Mouse (Mus musculus): ENCODE measurements at regions not wholly inside any gene's neighbourhood (a gene's known extent, or its start where the extent isn't known, plus 50 kb on each side); places are given as distances from the start of the nearest gene placed in this dataset.
A peak's percentile ranks its signal among the peaks of the same experiment; 100 is the strongest.

- DNase-seq (ENCODE audit: low read depth, low spot score), result no peak
These were observed 200.0 kb upstream of the Ttc29 start for GRCm38 (mm10) chr8:78013101-78013500.

GRCm38 (mm10) chr8:78018430-78019180 is 194.5 kb upstream of the Ttc29 start:
- DNase-seq (ENCODE audit: low read depth, low spot score), result no peak

- no peak for DNase-seq (ENCODE audit: low read depth, low spot score)
These were observed 191.6 kb upstream of the Ttc29 start for GRCm38 (mm10) chr8:78021473-78021872.

- no peak for DNase-seq (ENCODE audit: low read depth, low spot score)
These were observed 190.1 kb upstream of the Ttc29 start for GRCm38 (mm10) chr8:78022986-78023385.

- DNase-seq (ENCODE audit: low read depth, low spot score), result no peak
These were observed 189.6 kb upstream of the Ttc29 start for GRCm38 (mm10) chr8:78023467-78023866.

- no peak for DNase-seq (ENCODE audit: low read depth, low spot score)
These were observed 189.2 kb upstream of the Ttc29 start for GRCm38 (mm10) chr8:78023936-78024335.

- no peak for DNase-seq (ENCODE audit: low read depth, low spot score)
These were observed 188.1 kb upstream of the Ttc29 start for GRCm38 (mm10) chr8:78024964-78025363.

GRCm38 (mm10) chr8:78027371-78027770 is 185.7 kb upstream of the Ttc29 start:
- no peak for DNase-seq (ENCODE audit: low read depth, low spot score)

GRCm38 (mm10) chr8:78028928-78029327 is 184.2 kb upstream of the Ttc29 start:
- no peak for DNase-seq (ENCODE audit: low read depth, low spot score)

GRCm38 (mm10) chr8:78031811-78032210 is 181.3 kb upstream of the Ttc29 start:
- no peak for DNase-seq (ENCODE audit: low read depth, low spot score)

- no peak for DNase-seq (ENCODE audit: low read depth, low spot score)
These were observed 178.4 kb upstream of the Ttc29 start for GRCm38 (mm10) chr8:78034687-78035086.

GRCm38 (mm10) chr8:78037218-78037617 is 175.9 kb upstream of the Ttc29 start:
- no peak for DNase-seq (ENCODE audit: low read depth, low spot score)

- DNase-seq (ENCODE audit: low read depth, low spot score), result no peak
These were observed 166.4 kb upstream of the Ttc29 start for GRCm38 (mm10) chr8:78046691-78047090.

- DNase-seq (ENCODE audit: low read depth, low spot score), result no peak
These were observed 162.3 kb upstream of the Ttc29 start for GRCm38 (mm10) chr8:78050768-78051167.

GRCm38 (mm10) chr8:78054435-78054834 is 158.7 kb upstream of the Ttc29 start:
- peak; percentile 6 for DNase-seq (ENCODE audit: low read depth, low spot score)

- no peak for DNase-seq (ENCODE audit: low read depth, low spot score)
These were observed 158.2 kb upstream of the Ttc29 start for GRCm38 (mm10) chr8:78054920-78055319.

- DNase-seq (ENCODE audit: low read depth, low spot score), result no peak
These were observed 157.6 kb upstream of the Ttc29 start for GRCm38 (mm10) chr8:78055531-78055930.

GRCm38 (mm10) chr8:78057357-78057756 is 155.7 kb upstream of the Ttc29 start:
- DNase-seq (ENCODE audit: low read depth, low spot score), result peak; percentile 33

GRCm38 (mm10) chr8:78061827-78062719 is 151.0 kb upstream of the Ttc29 start:
- DNase-seq (ENCODE audit: low read depth, low spot score), result peak; percentile 42

GRCm38 (mm10) chr8:78063529-78063928 is 149.6 kb upstream of the Ttc29 start:
- DNase-seq (ENCODE audit: low read depth, low spot score), result no peak

GRCm38 (mm10) chr8:78064161-78064560 is 148.9 kb upstream of the Ttc29 start:
- no peak for DNase-seq (ENCODE audit: low read depth, low spot score)

- no peak for DNase-seq (ENCODE audit: low read depth, low spot score)
These were observed 147.1 kb upstream of the Ttc29 start for GRCm38 (mm10) chr8:78065890-78066493.

All from A20 (cell line).